Mouse (Mus musculus) hindbrain, embryonic 11.5 days (tissue): ENCODE results near the gene Tmem237. TPM values are rescaled to one million over a fixed set of nuclear protein-coding genes. Genes with fewer than 3 reads are reported as not detected.

ENCODE experiments used
- ATAC-seq: fragments of 200-750 bp; cut with Nextera tagmentation; 2 replicates; pipeline ENCODE4 v1.8.0; 2017; ENCODE audit warnings: mild to moderate bottlenecking, moderate TSS enrichment, moderate library complexity; ENCODE audit not compliant: low FRiP score
- DNase-seq: peaks from one replicate; pipeline ENCODE4 v3.0.0-alpha.2; 2015; ENCODE audit warnings: low spot score
- H3K27ac ChIP-seq: fragments of 300-500 bp; sonication (generic); 2 replicates; pipeline ENCODE4 v1.5.1; 2014; ENCODE audit warnings: mild to moderate bottlenecking, low read depth, low read length
- H3K27me3 ChIP-seq: fragments of 300-500 bp; sonication (generic); 2 replicates; pipeline ENCODE4 v1.6.1; 2014; ENCODE audit warnings: mild to moderate bottlenecking, low read length, moderate library complexity, mixed read lengths; ENCODE audit not compliant: control insufficient read depth, insufficient read depth
- H3K36me3 ChIP-seq: fragments of 300-500 bp; sonication (generic); 2 replicates; pipeline ENCODE4 v1.6.1; 2014; ENCODE audit warnings: mild to moderate bottlenecking, low read length, moderate library complexity, mixed read lengths; ENCODE audit not compliant: control insufficient read depth, insufficient read depth
- H3K4me1 ChIP-seq: fragments of 300-500 bp; sonication (generic); replicated peaks from 2 replicates; pipeline ENCODE4 v1.6.1; 2014; ENCODE audit warnings: low read length, mixed read lengths; ENCODE audit not compliant: control insufficient read depth, insufficient read depth
- H3K4me2 ChIP-seq: fragments of 300-500 bp; sonication (generic); replicated peaks from 2 replicates; pipeline ENCODE4 v1.6.1; 2014; ENCODE audit warnings: mild to moderate bottlenecking, low read depth, low read length
- H3K4me3 ChIP-seq: fragments of 300-500 bp; sonication (generic); 2 replicates; pipeline ENCODE4 v1.5.1; 2014; ENCODE audit warnings: low read depth, low read length
- H3K9ac ChIP-seq: fragments of 300-500 bp; sonication (generic); 2 replicates; pipeline ENCODE4 v1.6.1; 2014; ENCODE audit warnings: low read depth, low read length
- H3K9me3 ChIP-seq: fragments of 300-500 bp; sonication (generic); 2 replicates; pipeline ENCODE4 v1.6.1; 2016; ENCODE audit warnings: low read length; ENCODE audit not compliant: control insufficient read depth
- WGBS: fragments of 180-500 bp; shearing (Covaris S2); extraction: QIAGEN DNeasy Blood & Tissue Kit; methylation state at CpG from one replicate; pipeline ENCODE4 v1.1.7; 2014; 5-methylcytosine and 5-hydroxymethylcytosine counted together
- polyA plus RNA-seq: library from polyadenylated mRNA; unstranded; fragments of >200 nt; fragmentation: Nextera tagmentation; extraction: Ambion mirVana; gene quantifications from 2 replicates; pipeline ENCODE4 v1.2.1, GENCODE M21; 2014

Gene Tmem237
- polyA plus RNA-seq, 1 experiment from 2014 or later: 48.1 TPM

GRCm38 (mm10) chr1:59134419-59134818 lies 14.2 kb upstream of the Tmem237 start:
- no peaks in the 10 kb centered on the region for H3K27me3 ChIP-seq
- DNase-seq: no peak
- no peaks in the 10 kb centered on the region for H3K36me3 ChIP-seq
- H3K4me3 ChIP-seq: no peak overlapping the region
- 83% methylated on average over 5 of the region's 5 CpGs for WGBS
- H3K4me2 ChIP-seq: no peak overlapping the region
- ATAC-seq: no peak
- H3K27ac ChIP-seq: no peak overlapping the region
- H3K9me3 ChIP-seq: no peaks in the 10 kb centered on the region
- H3K9ac ChIP-seq: no peak overlapping the region
- no peaks in the 10 kb centered on the region for H3K4me1 ChIP-seq

GRCm38 (mm10) chr1:59128879-59129278 lies 8.7 kb upstream of the Tmem237 start:
- no peak overlapping the region for H3K9ac ChIP-seq
- DNase-seq (no peak), ATAC-seq (no peak)
- H3K4me2 ChIP-seq: no peak overlapping the region
- no peaks in the 10 kb centered on the region for H3K27me3 ChIP-seq
- WGBS: 71% methylated on average over 7 of the region's 7 CpGs
- no peaks in the 10 kb centered on the region for H3K36me3 ChIP-seq
- H3K9me3 ChIP-seq: no peaks in the 10 kb centered on the region
- H3K4me1 ChIP-seq: no peaks in the 10 kb centered on the region
- H3K4me3 ChIP-seq: no peak overlapping the region
- no peak overlapping the region for H3K27ac ChIP-seq

- DNase-seq (no peak), ATAC-seq (no peak)
- no peaks in the 10 kb centered on the region for H3K4me1 ChIP-seq
- no peak overlapping the region for H3K9ac ChIP-seq
- no peak overlapping the region for H3K4me2 ChIP-seq
- no peaks in the 10 kb centered on the region for H3K9me3 ChIP-seq
- no peak overlapping the region for H3K27ac ChIP-seq
- H3K27me3 ChIP-seq: no peaks in the 10 kb centered on the region
- no peak overlapping the region for H3K4me3 ChIP-seq
- 78% methylated on average over 5 of the region's 5 CpGs for WGBS
- H3K36me3 ChIP-seq: no peaks in the 10 kb centered on the region
These were observed 5.3 kb upstream of the Tmem237 start for GRCm38 (mm10) chr1:59125558-59125957.

- WGBS: 89% methylated on average over 8 of the region's 8 CpGs
- no peak overlapping the region for H3K4me2 ChIP-seq
- no peak overlapping the region for H3K9ac ChIP-seq
- H3K4me1 ChIP-seq: no peaks in the 10 kb centered on the region
- H3K9me3 ChIP-seq: no peaks in the 10 kb centered on the region
- ATAC-seq (no peak), DNase-seq (no peak)
- H3K36me3 ChIP-seq: peaks cover 4% of the 10 kb centered on the region; the same call in 1 of the 2 replicates
- no peak overlapping the region for H3K4me3 ChIP-seq
- no peak overlapping the region for H3K27ac ChIP-seq
- no peaks in the 10 kb centered on the region for H3K27me3 ChIP-seq
These were observed 9.7 kb downstream of the Tmem237 start for GRCm38 (mm10) chr1:59110524-59110923.

GRCm38 (mm10) chr1:59102071-59102470 lies 18.1 kb downstream of the Tmem237 start:
- no peaks in the 10 kb centered on the region for H3K4me1 ChIP-seq
- H3K4me2 ChIP-seq: no peak overlapping the region
- WGBS: 89% methylated on average over 6 of the region's 6 CpGs
- DNase-seq (no peak), ATAC-seq (no peak)
- peaks cover 5% of the 10 kb centered on the region; the same call in 1 of the 2 replicates for H3K36me3 ChIP-seq
- no peak overlapping the region for H3K27ac ChIP-seq
- H3K9ac ChIP-seq: no peak overlapping the region
- no peaks in the 10 kb centered on the region for H3K9me3 ChIP-seq
- no peaks in the 10 kb centered on the region for H3K27me3 ChIP-seq
- H3K4me3 ChIP-seq: no peak overlapping the region

GRCm38 (mm10) chr1:59101020-59101419 lies 19.2 kb downstream of the Tmem237 start:
- no peaks in the 10 kb centered on the region for H3K9me3 ChIP-seq
- no peak overlapping the region for H3K27ac ChIP-seq
- H3K4me2 ChIP-seq: no peak overlapping the region
- DNase-seq (no peak), ATAC-seq (no peak)
- no peak overlapping the region for H3K4me3 ChIP-seq
- H3K27me3 ChIP-seq: no peaks in the 10 kb centered on the region
- H3K9ac ChIP-seq: no peak overlapping the region
- no peaks in the 10 kb centered on the region for H3K4me1 ChIP-seq
- WGBS: 84% methylated on average over 5 of the region's 5 CpGs
- H3K36me3 ChIP-seq: peaks cover 4% of the 10 kb centered on the region; the same call in 1 of the 2 replicates

GRCm38 (mm10) chr1:59094705-59095104 lies 25.5 kb downstream of the Tmem237 start, which contains the start of gene C2cd6:
TSS of gene C2cd6 (minus strand) at chr1:59094900.
- Histone ChIP-seq H3K4me3 (no peak within 1 kb of the TSS), H3K27me3 (no peaks in the 10 kb centered on the region), H3K9ac (no peak within 1 kb of the TSS), H3K9me3 (no peaks in the 10 kb centered on the region), H3K36me3 (no peaks in the 10 kb centered on the region), H3K4me2 (no peak within 1 kb of the TSS), H3K27ac (no peak within 1 kb of the TSS), H3K4me1 (no peaks in the 10 kb centered on the region)
- 96% methylated on average over 19 of the region's 19 CpGs for WGBS
- ATAC-seq (no peak), DNase-seq (no peak)

GRCm38 (mm10) chr1:59070867-59071266 lies 49.3 kb downstream of the Tmem237 start:
- Histone ChIP-seq H3K9me3 (no peaks in the 10 kb centered on the region), H3K27me3 (no peaks in the 10 kb centered on the region), H3K36me3 (no peaks in the 10 kb centered on the region), H3K4me3 (no peak overlapping the region), H3K4me2 (no peak overlapping the region), H3K27ac (no peak overlapping the region), H3K4me1 (no peaks in the 10 kb centered on the region), H3K9ac (no peak overlapping the region)
- no peak for DNase-seq
- 47% methylated on average over 3 of the region's 3 CpGs for WGBS
- ATAC-seq: no peak

GRCm38 (mm10) chr1:59067976-59068375 lies 52.2 kb downstream of the Tmem237 start:
- 22% methylated on average over 3 of the region's 3 CpGs for WGBS
- peak; percentile 38 for DNase-seq

More at GRCm38 (mm10) chr1:59067976-59068375, 52.2 kb downstream of the Tmem237 start:
- H3K27me3 ChIP-seq: no peaks in the 10 kb centered on the region
- no peak overlapping the region for H3K27ac ChIP-seq
- no peak overlapping the region for H3K4me3 ChIP-seq
- ATAC-seq: no peak
- H3K36me3 ChIP-seq: no peaks in the 10 kb centered on the region
- no peak overlapping the region for H3K9ac ChIP-seq
- no peaks in the 10 kb centered on the region for H3K9me3 ChIP-seq
- H3K4me1 ChIP-seq: no peaks in the 10 kb centered on the region
- no peak overlapping the region for H3K4me2 ChIP-seq
